Mouse (Mus musculus) hindbrain, embryonic 13.5 days (tissue): ENCODE results near the gene St14. TPM values are rescaled to one million over a fixed set of nuclear protein-coding genes. Genes with fewer than 3 reads are reported as not detected.

ENCODE experiments used
- ATAC-seq: fragments of 200-750 bp; cut with Nextera tagmentation; 2 replicates; pipeline ENCODE4 v1.8.0; 2017; ENCODE audit warnings: moderate TSS enrichment; ENCODE audit not compliant: low FRiP score
- H3K27ac ChIP-seq: fragments of 300-500 bp; sonication (generic); 2 replicates; pipeline ENCODE4 v1.5.1; 2015; ENCODE audit warnings: inconsistent platforms, mild to moderate bottlenecking, moderate library complexity
- H3K27me3 ChIP-seq: fragments of 300-500 bp; sonication (generic); 2 replicates; pipeline ENCODE4 v1.6.1; 2015; ENCODE audit warnings: mild to moderate bottlenecking, inconsistent platforms
- H3K36me3 ChIP-seq: fragments of 300-500 bp; sonication (generic); 2 replicates; pipeline ENCODE4 v1.6.1; 2015; ENCODE audit warnings: mild to moderate bottlenecking, inconsistent platforms
- H3K4me1 ChIP-seq: fragments of 300-500 bp; sonication (generic); replicated peaks from 2 replicates; pipeline ENCODE4 v1.6.1; 2015; ENCODE audit warnings: inconsistent platforms
- H3K4me2 ChIP-seq: fragments of 300-500 bp; sonication (generic); 2 replicates; pipeline ENCODE4 v1.6.1; 2015; ENCODE audit warnings: inconsistent platforms, mild to moderate bottlenecking, moderate library complexity
- H3K4me3 ChIP-seq: fragments of 300-500 bp; sonication (generic); 2 replicates; pipeline ENCODE4 v1.5.1; 2015; ENCODE audit warnings: mild to moderate bottlenecking, inconsistent platforms
- H3K9ac ChIP-seq: fragments of 300-500 bp; sonication (generic); 2 replicates; pipeline ENCODE4 v1.6.1; 2015; ENCODE audit warnings: mild to moderate bottlenecking, inconsistent platforms
- H3K9me3 ChIP-seq: fragments of 300-500 bp; sonication (generic); 2 replicates; pipeline ENCODE4 v1.6.1; 2016; ENCODE audit warnings: inconsistent platforms
- WGBS: fragments of 180-500 bp; shearing (Covaris S2); methylation state at CpG from one replicate; pipeline ENCODE4 v1.1.7; 2015; 5-methylcytosine and 5-hydroxymethylcytosine counted together
- polyA plus RNA-seq: library from polyadenylated mRNA; unstranded; fragments of >200 nt; fragmentation: Nextera tagmentation; extraction: Ambion mirVana; gene quantifications from 2 replicates; pipeline ENCODE4 v1.2.1, GENCODE M21; 2015

St14 gene
- polyA plus RNA-seq, 1 experiment from 2014 or later: 0.42 TPM

GRCm38 (mm10) chr9:31090081-31091023 lies 41.3 kb downstream of the St14 start:
- Histone ChIP-seq H3K4me1 (0 out of 2 replicates have a peak, but pooled peaks cover 2% of the 10 kb centered on the region), H3K27ac (no peak overlapping the region), H3K27me3 (peaks cover 4% of the 10 kb centered on the region; the same call in 1 of the 2 replicates), H3K4me3 (no peak overlapping the region), H3K9me3 (no peaks in the 10 kb centered on the region), H3K9ac (no peak overlapping the region), H3K4me2 (no peak overlapping the region), H3K36me3 (no peaks in the 10 kb centered on the region)
- ATAC-seq: no peak
- 77% methylated on average over 29 of the region's 29 CpGs for WGBS

DNA sequence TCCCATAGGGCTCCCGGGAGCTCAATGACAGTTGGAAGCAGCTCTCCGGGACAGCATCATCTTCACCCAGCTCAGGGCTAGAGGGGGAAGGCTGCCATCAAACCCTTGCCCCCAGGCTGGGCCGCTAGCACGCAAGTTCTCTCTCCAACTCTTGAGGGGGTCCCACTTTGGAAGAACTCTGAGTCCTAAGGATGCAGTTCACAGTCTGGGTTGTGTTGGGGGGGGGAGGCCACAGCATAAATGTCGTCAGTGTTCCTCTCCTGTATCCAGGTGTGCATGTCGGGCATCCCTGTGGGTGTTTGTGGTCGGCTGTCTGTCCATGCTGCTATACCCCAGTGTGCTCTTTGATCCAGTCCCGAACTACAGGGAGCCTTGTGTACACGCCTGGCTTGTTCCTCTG lies 42.1 kb downstream of the St14 start:
- Histone ChIP-seq H3K4me3 (no peak overlapping the region), H3K9me3 (no peaks in the 10 kb centered on the region), H3K4me1 (0 out of 2 replicates have a peak, but pooled peaks cover 2% of the 10 kb centered on the region), H3K36me3 (no peaks in the 10 kb centered on the region), H3K27ac (no peak overlapping the region), H3K9ac (no peak overlapping the region), H3K27me3 (peaks cover 4% of the 10 kb centered on the region; the same call in 1 of the 2 replicates), H3K4me2 (no peak overlapping the region)
- ATAC-seq: no peak
- WGBS: 81% methylated on average over 9 of the region's 9 CpGs

DNA sequence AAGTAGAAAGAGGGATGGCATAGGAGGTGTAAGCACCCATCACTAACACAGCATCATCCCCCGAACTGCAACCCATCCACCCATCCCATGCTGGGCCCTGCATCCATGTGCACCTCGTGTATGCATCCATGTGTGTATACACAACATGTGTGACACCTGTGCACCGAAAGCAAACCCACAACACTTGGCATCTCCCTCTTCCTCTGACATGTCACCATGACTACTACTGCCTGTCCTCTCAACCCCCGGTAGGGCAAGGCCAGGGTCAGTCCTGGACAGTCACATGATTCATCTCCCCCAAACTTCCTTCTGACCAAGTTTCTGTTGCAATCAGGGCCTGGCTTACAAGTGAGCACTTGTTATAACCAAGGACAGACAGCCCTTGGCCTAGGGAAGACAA lies 42.8 kb downstream of the St14 start:
- H3K9me3 ChIP-seq: no peaks in the 10 kb centered on the region
- H3K4me3 ChIP-seq: no peak overlapping the region
- H3K9ac ChIP-seq: no peak overlapping the region
- no peak for ATAC-seq
- H3K36me3 ChIP-seq: no peaks in the 10 kb centered on the region
- H3K27me3 ChIP-seq: peaks cover 4% of the 10 kb centered on the region; the same call in 1 of the 2 replicates
- 78% methylated on average over 4 of the region's 4 CpGs for WGBS
- H3K27ac ChIP-seq: no peak overlapping the region
- H3K4me1 ChIP-seq: 0 out of 2 replicates have a peak, but pooled peaks cover 2% of the 10 kb centered on the region
- H3K4me2 ChIP-seq: no peak overlapping the region

GRCm38 (mm10) chr9:31088116-31088515 lies 43.5 kb downstream of the St14 start:
- peaks cover 8% of the 10 kb centered on the region for H3K27me3 ChIP-seq
- no peaks in the 10 kb centered on the region for H3K36me3 ChIP-seq
- H3K4me1 ChIP-seq: 0 out of 2 replicates have a peak, but pooled peaks cover 2% of the 10 kb centered on the region
- no peak for ATAC-seq
- H3K9ac ChIP-seq: no peak overlapping the region
- no peaks in the 10 kb centered on the region for H3K9me3 ChIP-seq
- no peak overlapping the region for H3K27ac ChIP-seq
- no peak overlapping the region for H3K4me3 ChIP-seq
- H3K4me2 ChIP-seq: no peak overlapping the region
- WGBS: 71% methylated on average over 3 of the region's 3 CpGs

DNA sequence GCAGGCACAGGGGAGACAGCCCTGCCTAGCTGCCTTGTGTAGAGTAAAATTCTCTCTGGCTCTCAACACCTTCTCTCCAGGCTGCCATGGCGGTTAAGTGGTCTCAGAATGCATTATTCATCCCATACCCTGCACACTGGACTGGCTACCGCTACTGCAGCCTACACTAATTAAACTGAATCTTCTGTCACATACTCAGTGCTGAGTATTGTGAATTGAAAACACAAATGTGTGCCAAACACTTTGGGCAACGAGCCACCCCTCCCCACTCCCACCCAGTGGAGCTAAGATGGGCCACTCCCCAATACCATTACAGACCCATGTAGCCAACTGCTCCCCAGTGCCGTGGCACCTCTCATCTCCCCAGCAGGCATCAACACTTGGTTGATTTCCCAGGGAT lies 44.2 kb downstream of the St14 start:
- Histone ChIP-seq H3K36me3 (no peaks in the 10 kb centered on the region), H3K4me1 (0 out of 2 replicates have a peak, but pooled peaks cover 2% of the 10 kb centered on the region), H3K9ac (no peak overlapping the region), H3K9me3 (no peaks in the 10 kb centered on the region), H3K4me2 (no peak overlapping the region), H3K4me3 (no peak overlapping the region), H3K27ac (no peak overlapping the region), H3K27me3 (peaks cover 12% of the 10 kb centered on the region)
- WGBS: 80% methylated on average over 4 of the region's 4 CpGs
- no peak for ATAC-seq

DNA sequence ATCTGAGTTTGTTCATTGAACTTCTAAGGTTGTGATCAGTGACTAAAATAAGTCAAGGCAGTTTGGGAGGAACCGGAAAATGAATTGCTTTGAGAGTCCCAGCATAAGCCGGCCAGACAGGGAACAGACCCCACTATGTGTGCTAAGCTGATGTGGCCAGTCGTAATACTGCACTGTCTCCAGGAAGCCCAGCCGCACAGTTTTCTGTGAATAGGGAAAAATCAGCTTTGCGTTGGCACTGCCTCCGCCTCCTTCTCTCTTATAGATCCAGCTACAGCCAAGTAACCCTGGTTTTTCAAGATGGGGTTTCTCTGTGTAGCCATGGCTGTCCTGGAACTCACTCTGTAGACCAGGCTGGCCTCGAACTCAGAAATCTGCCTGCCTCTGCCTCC lies 44.9 kb downstream of the St14 start:
- Histone ChIP-seq H3K9ac (no peak overlapping the region), H3K27me3 (peaks cover 12% of the 10 kb centered on the region), H3K4me3 (no peak overlapping the region), H3K27ac (no peak overlapping the region), H3K4me1 (peaks cover 8% of the 10 kb centered on the region), H3K4me2 (no peak overlapping the region), H3K36me3 (no peaks in the 10 kb centered on the region), H3K9me3 (no peaks in the 10 kb centered on the region)
- no peak; the same call in 1 of the 2 replicates for ATAC-seq
- WGBS: 84% methylated on average over 7 of the region's 7 CpGs

- Histone ChIP-seq H3K4me2 (no peak overlapping the region), H3K9ac (no peak overlapping the region), H3K27ac (no peak overlapping the region), H3K4me3 (no peak overlapping the region), H3K4me1 (peaks cover 9% of the 10 kb centered on the region), H3K36me3 (no peaks in the 10 kb centered on the region), H3K9me3 (no peaks in the 10 kb centered on the region), H3K27me3 (peaks cover 12% of the 10 kb centered on the region)
- 18% methylated on average over 10 of the region's 10 CpGs for WGBS
- ATAC-seq: peak; percentile 49; the same call in 1 of the 2 replicates
Observed at GRCm38 (mm10) chr9:31086085-31086753, 45.4 kb downstream of the St14 start.

DNA sequence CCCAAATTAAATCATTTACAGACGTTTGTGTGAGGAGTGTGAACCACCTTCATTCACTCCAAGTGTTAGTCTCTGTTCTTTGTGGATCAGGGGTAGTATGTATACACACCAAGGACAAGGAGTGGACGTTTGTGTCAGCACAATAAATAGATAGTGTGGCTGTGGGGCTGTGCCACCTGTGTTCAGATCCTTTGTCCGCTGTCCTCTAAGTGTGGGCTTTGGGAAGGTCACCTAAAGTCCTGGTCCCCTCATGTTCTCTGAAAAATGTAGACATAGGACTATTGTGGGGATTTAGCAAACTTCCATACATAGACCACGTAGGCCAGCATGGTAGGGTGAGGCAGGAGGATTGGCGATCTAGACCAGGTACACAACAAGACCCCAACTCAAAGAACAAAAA lies 46.1 kb downstream of the St14 start:
- H3K4me1 ChIP-seq: peaks cover 9% of the 10 kb centered on the region
- no peak for ATAC-seq
- peaks cover 12% of the 10 kb centered on the region for H3K27me3 ChIP-seq
- H3K9ac ChIP-seq: no peak overlapping the region
- H3K4me2 ChIP-seq: no peak overlapping the region
- no peaks in the 10 kb centered on the region for H3K36me3 ChIP-seq
- no peak overlapping the region for H3K27ac ChIP-seq
- 76% methylated on average over 5 of the region's 5 CpGs for WGBS
- H3K4me3 ChIP-seq: no peak overlapping the region
- no peaks in the 10 kb centered on the region for H3K9me3 ChIP-seq

DNA sequence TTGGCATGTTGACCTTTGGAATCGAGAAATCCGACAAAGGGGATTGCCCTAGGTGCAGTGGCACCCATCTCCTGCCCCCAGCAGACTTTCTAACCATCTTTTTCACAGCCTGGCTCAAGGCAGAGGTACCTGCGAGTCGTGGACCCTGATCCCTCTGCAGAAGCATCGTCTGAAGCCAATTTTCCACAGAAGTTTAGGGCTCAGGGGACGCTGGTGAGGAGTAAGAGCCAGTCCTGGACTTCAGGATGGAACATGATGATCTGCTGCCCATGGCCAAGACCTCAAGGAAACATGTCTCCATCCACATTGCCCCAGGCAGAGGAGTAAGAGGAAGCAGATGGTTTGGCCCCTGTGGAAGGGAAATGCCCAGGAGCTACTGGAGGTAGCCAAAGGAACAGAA lies 48.9 kb downstream of the St14 start:
- Histone ChIP-seq H3K27ac (no peak overlapping the region), H3K36me3 (no peaks in the 10 kb centered on the region), H3K27me3 (peaks cover 12% of the 10 kb centered on the region), H3K9me3 (no peaks in the 10 kb centered on the region), H3K4me1 (peaks cover 9% of the 10 kb centered on the region), H3K9ac (no peak overlapping the region), H3K4me2 (no peak overlapping the region), H3K4me3 (no peak overlapping the region)
- ATAC-seq: no peak
- WGBS: 80% methylated on average over 6 of the region's 6 CpGs

GRCm38 (mm10) chr9:31082054-31082666 lies 49.5 kb downstream of the St14 start:
- Histone ChIP-seq H3K4me3 (peak overlapping the region; percentile 27), H3K9me3 (no peaks in the 10 kb centered on the region), H3K27ac (no peak overlapping the region), H3K9ac (peak overlapping the region; percentile 35; the same call in 1 of the 2 replicates), H3K27me3 (peaks cover 10% of the 10 kb centered on the region), H3K4me2 (peak overlapping the region; percentile 54), H3K4me1 (peaks cover 9% of the 10 kb centered on the region), H3K36me3 (no peaks in the 10 kb centered on the region)
- 8% methylated on average over 15 of the region's 15 CpGs for WGBS
- peak; percentile 52; the same call in 1 of the 2 replicates for ATAC-seq

DNA sequence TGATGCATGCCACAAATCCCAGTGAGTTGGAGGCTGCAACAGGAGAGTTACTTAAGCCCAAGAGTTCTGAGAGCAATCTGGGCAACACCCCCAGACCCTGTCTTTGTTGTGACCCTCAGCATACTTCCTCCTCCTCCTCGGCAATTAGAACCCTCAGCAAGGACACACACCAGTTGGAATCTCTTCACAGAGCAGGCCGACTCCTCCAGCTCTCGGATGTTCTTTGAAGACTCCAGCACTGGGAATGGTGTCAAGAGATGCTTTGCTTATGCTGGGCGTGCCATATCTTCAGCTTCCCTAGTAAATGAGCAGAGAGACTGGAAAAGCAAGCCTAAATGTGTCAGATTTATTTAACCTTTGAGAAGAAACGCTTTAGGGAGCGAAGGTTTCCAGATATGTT lies 50.9 kb downstream of the St14 start:
- no peak for ATAC-seq
- peaks cover 6% of the 10 kb centered on the region for H3K4me1 ChIP-seq
- no peak overlapping the region for H3K4me3 ChIP-seq
- H3K9ac ChIP-seq: no peak overlapping the region
- no peaks in the 10 kb centered on the region for H3K36me3 ChIP-seq
- peaks cover 8% of the 10 kb centered on the region; the same call in 1 of the 2 replicates for H3K27me3 ChIP-seq
- H3K9me3 ChIP-seq: no peaks in the 10 kb centered on the region
- no peak overlapping the region for H3K4me2 ChIP-seq
- WGBS: 81% methylated on average over 6 of the region's 6 CpGs
- no peak overlapping the region for H3K27ac ChIP-seq

- WGBS: 87% methylated on average over 10 of the region's 10 CpGs
- Histone ChIP-seq H3K9ac (no peak overlapping the region), H3K36me3 (no peaks in the 10 kb centered on the region), H3K27ac (no peak overlapping the region), H3K27me3 (no peaks in the 10 kb centered on the region), H3K4me3 (no peak overlapping the region), H3K9me3 (no peaks in the 10 kb centered on the region), H3K4me1 (no peaks in the 10 kb centered on the region), H3K4me2 (no peak overlapping the region)
- ATAC-seq: no peak
Observed at GRCm38 (mm10) chr9:31074836-31075235, 56.8 kb downstream of the St14 start.
